Mouse (Mus musculus) heart, embryonic 12.5 days (tissue): ENCODE results near the gene Cntn4. TPM values are rescaled to one million over a fixed set of nuclear protein-coding genes. Genes with fewer than 3 reads are reported as not detected.

ENCODE experiments used
- ATAC-seq: fragments of 200-750 bp; cut with Nextera tagmentation; 2 replicates; pipeline ENCODE4 v1.8.0; 2017; ENCODE audit warnings: moderate TSS enrichment, moderate library complexity; ENCODE audit not compliant: insufficient number of reproducible peaks, low FRiP score
- H3K27ac ChIP-seq: fragments of 300-500 bp; sonication (generic); 2 replicates; pipeline ENCODE4 v1.5.1; 2016; ENCODE audit warnings: mild to moderate bottlenecking, moderate library complexity; ENCODE audit not compliant: poor library complexity, severe bottlenecking
- H3K27me3 ChIP-seq: fragments of 300-500 bp; sonication (generic); replicated peaks from 2 replicates; pipeline ENCODE4 v1.6.1; 2016; ENCODE audit warnings: mild to moderate bottlenecking, moderate library complexity
- H3K36me3 ChIP-seq: fragments of 300-500 bp; sonication (generic); 2 replicates; pipeline ENCODE4 v1.6.1; 2016; ENCODE audit warnings: mild to moderate bottlenecking, moderate library complexity
- H3K4me1 ChIP-seq: fragments of 300-500 bp; sonication (generic); replicated peaks from 2 replicates; pipeline ENCODE4 v1.6.1; 2016; ENCODE audit warnings: mild to moderate bottlenecking
- H3K4me2 ChIP-seq: fragments of 300-500 bp; sonication (generic); 2 replicates; pipeline ENCODE4 v1.6.1; 2016; ENCODE audit warnings: mild to moderate bottlenecking, moderate library complexity
- H3K4me3 ChIP-seq: fragments of 300-500 bp; sonication (generic); 2 replicates; pipeline ENCODE4 v1.5.1; 2016; ENCODE audit warnings: mild to moderate bottlenecking
- H3K9ac ChIP-seq: fragments of 300-500 bp; sonication (generic); 2 replicates; pipeline ENCODE4 v1.6.1; 2016; ENCODE audit warnings: mild to moderate bottlenecking, moderate library complexity
- H3K9me3 ChIP-seq: fragments of 300-500 bp; sonication (generic); replicated peaks from 2 replicates; pipeline ENCODE4 v1.6.1; 2016; ENCODE audit warnings: mild to moderate bottlenecking, moderate library complexity
- WGBS: fragments of 180-500 bp; shearing (Covaris S2); methylation state at CpG from one replicate; pipeline ENCODE4 v1.1.7; 2016; 5-methylcytosine and 5-hydroxymethylcytosine counted together
- polyA plus RNA-seq: library from polyadenylated mRNA; unstranded; fragments of >200 nt; fragmentation: Nextera tagmentation; extraction: Ambion mirVana; gene quantifications from 2 replicates; pipeline ENCODE4 v1.2.1, GENCODE M21; 2016

The Cntn4 gene
- polyA plus RNA-seq, 1 experiment from 2014 or later, result 1.9 TPM

GRCm38 (mm10) chr6:105788462-105788861, 111.0 kb downstream of the Cntn4 start:
- no peak overlapping the region for H3K9ac ChIP-seq
- no peaks in the 10 kb centered on the region for H3K9me3 ChIP-seq
- WGBS, result 84% methylated on average over 2 of the region's 2 CpGs
- H3K27ac ChIP-seq, result no peak overlapping the region
- ATAC-seq, result no peak
- no peaks in the 10 kb centered on the region for H3K27me3 ChIP-seq
- no peak overlapping the region for H3K4me2 ChIP-seq
- no peaks in the 10 kb centered on the region for H3K36me3 ChIP-seq
- no peak overlapping the region for H3K4me3 ChIP-seq
- no peaks in the 10 kb centered on the region for H3K4me1 ChIP-seq

DNA sequence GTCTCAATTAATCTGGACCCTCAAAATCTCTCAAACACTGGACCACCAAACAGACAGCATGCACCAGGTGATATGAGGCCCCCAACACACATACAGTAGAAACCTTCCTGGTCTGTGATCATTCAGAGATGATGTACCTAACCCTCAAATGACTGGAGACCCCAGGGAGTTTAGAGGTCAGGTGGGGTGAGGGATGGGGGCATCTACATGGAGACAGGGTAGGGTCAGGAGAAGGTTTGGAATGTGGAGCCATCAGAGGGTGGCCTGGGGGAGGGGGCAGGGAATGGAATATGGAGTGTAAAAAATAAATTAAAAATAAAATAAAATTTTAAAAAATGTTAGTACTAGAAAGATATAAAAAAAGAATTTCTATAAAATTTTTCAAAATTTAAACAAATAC, 157.6 kb downstream of the Cntn4 start:
- Histone ChIP-seq H3K4me2 (no peak overlapping the region), H3K27me3 (no peaks in the 10 kb centered on the region), H3K9ac (no peak overlapping the region), H3K4me3 (no peak overlapping the region), H3K4me1 (no peaks in the 10 kb centered on the region), H3K9me3 (no peaks in the 10 kb centered on the region), H3K36me3 (no peaks in the 10 kb centered on the region), H3K27ac (no peak overlapping the region)
- ATAC-seq, result no peak

- Histone ChIP-seq H3K4me2 (no peak overlapping the region), H3K9me3 (no peaks in the 10 kb centered on the region), H3K9ac (no peak overlapping the region), H3K27me3 (no peaks in the 10 kb centered on the region), H3K27ac (no peak overlapping the region), H3K4me1 (no peaks in the 10 kb centered on the region), H3K36me3 (no peaks in the 10 kb centered on the region), H3K4me3 (no peak overlapping the region)
- ATAC-seq, result no peak
- WGBS, result 50% methylated on average over 1 of the region's 1 CpGs
Observed at GRCm38 (mm10) chr6:105847296-105847695, 169.8 kb downstream of the Cntn4 start.

DNA sequence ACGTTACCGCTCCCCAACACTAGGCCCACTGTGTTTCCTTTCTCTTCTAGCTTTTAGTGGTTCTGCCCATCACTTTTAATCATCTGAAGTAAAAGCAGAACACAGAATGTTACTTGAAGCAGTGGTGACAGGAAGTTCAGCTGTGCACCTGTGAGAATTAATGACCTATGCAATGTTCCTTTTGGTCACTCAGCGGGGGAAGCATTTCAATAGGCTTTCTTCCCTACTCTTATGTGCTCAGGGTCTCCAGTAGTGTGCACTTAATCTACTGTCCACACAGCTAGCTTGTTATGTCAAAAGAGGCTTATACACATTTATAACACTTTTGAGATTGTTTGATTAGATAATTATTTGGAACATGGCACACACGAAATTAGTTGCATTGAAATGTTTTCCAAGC, 215.4 kb downstream of the Cntn4 start:
- Histone ChIP-seq H3K27ac (no peak overlapping the region), H3K4me1 (no peaks in the 10 kb centered on the region), H3K9ac (no peak overlapping the region), H3K36me3 (no peaks in the 10 kb centered on the region), H3K4me2 (no peak overlapping the region), H3K9me3 (no peaks in the 10 kb centered on the region), H3K4me3 (no peak overlapping the region), H3K27me3 (no peaks in the 10 kb centered on the region)
- ATAC-seq, result no peak
- WGBS, result 74% methylated on average over 4 of the region's 4 CpGs

- Histone ChIP-seq H3K4me3 (no peak overlapping the region), H3K27ac (no peak overlapping the region), H3K9ac (no peak overlapping the region), H3K9me3 (0 out of 2 replicates have a peak, but pooled peaks cover 3% of the 10 kb centered on the region), H3K27me3 (no peaks in the 10 kb centered on the region), H3K4me1 (no peaks in the 10 kb centered on the region), H3K36me3 (no peaks in the 10 kb centered on the region), H3K4me2 (no peak overlapping the region)
- WGBS, result 71% methylated on average over 1 of the region's 1 CpGs
- ATAC-seq, result no peak
Observed at GRCm38 (mm10) chr6:105938485-105938884, 261.0 kb downstream of the Cntn4 start.

DNA sequence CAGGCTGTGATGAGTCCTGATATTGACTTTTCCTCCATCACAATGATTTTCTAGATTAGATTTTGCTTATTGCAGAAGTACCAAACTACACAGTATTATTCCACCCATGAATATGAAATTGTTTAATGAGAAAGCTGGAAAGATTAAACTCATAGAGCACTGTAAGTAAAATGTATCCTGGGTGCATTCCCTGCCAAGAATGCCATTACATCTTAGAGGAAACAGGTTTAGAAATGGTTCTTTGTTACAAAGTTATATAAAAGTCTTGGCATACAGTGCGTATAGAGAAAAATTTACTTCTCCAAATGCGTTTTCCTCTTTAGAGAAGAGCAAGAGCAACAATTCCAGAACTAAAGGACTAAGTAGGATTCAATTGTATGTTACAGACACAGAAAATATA, 261.8 kb downstream of the Cntn4 start:
- WGBS, result 78% methylated on average over 2 of the region's 2 CpGs
- ATAC-seq, result no peak
- H3K4me1 ChIP-seq, result no peaks in the 10 kb centered on the region
- no peak overlapping the region for H3K4me3 ChIP-seq
- H3K9me3 ChIP-seq, result 0 out of 2 replicates have a peak, but pooled peaks cover 3% of the 10 kb centered on the region
- H3K9ac ChIP-seq, result no peak overlapping the region
- H3K27ac ChIP-seq, result no peak overlapping the region
- no peaks in the 10 kb centered on the region for H3K36me3 ChIP-seq
- no peak overlapping the region for H3K4me2 ChIP-seq
- no peaks in the 10 kb centered on the region for H3K27me3 ChIP-seq

DNA sequence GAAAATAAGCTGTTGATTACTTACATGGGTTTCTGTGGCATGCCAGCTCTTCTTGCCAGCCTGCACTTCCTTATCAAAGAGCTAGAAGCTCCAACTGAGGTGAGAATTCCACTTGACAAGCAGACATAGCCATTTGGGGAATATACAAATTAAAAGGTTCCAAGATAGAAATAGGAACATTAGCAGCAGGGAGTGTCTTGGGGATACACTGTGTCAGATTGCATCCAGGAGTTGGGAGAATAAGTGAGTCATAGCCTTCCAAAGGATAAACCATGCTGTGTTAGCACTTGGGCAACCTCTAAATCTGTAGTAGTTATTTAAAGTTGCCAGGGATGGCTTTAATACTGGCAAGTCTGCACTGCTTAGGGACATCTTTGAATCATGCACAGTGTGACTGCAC, 263.1 kb downstream of the Cntn4 start:
- H3K9me3 ChIP-seq, result 0 out of 2 replicates have a peak, but pooled peaks cover 3% of the 10 kb centered on the region
- H3K9ac ChIP-seq, result no peak overlapping the region
- H3K4me2 ChIP-seq, result no peak overlapping the region
- H3K4me1 ChIP-seq, result no peaks in the 10 kb centered on the region
- no peak overlapping the region for H3K27ac ChIP-seq
- no peaks in the 10 kb centered on the region for H3K36me3 ChIP-seq
- H3K27me3 ChIP-seq, result no peaks in the 10 kb centered on the region
- no peak for ATAC-seq
- H3K4me3 ChIP-seq, result no peak overlapping the region

- H3K27ac ChIP-seq, result no peak overlapping the region
- H3K4me3 ChIP-seq, result no peak overlapping the region
- no peaks in the 10 kb centered on the region for H3K9me3 ChIP-seq
- H3K36me3 ChIP-seq, result no peaks in the 10 kb centered on the region
- H3K27me3 ChIP-seq, result no peaks in the 10 kb centered on the region
- 77% methylated on average over 1 of the region's 1 CpGs for WGBS
- H3K4me2 ChIP-seq, result no peak overlapping the region
- ATAC-seq, result no peak
- H3K9ac ChIP-seq, result no peak overlapping the region
- H3K4me1 ChIP-seq, result no peaks in the 10 kb centered on the region
Observed at GRCm38 (mm10) chr6:105991492-105991891, 314.0 kb downstream of the Cntn4 start.

- 68% methylated on average over 5 of the region's 5 CpGs for WGBS
- no peak for ATAC-seq
- Histone ChIP-seq H3K9me3 (no peaks in the 10 kb centered on the region), H3K4me3 (no peak overlapping the region), H3K4me2 (no peak overlapping the region), H3K9ac (no peak overlapping the region), H3K27ac (no peak overlapping the region), H3K4me1 (no peaks in the 10 kb centered on the region), H3K27me3 (no peaks in the 10 kb centered on the region), H3K36me3 (no peaks in the 10 kb centered on the region)
Observed at GRCm38 (mm10) chr6:106013018-106013417, 335.6 kb downstream of the Cntn4 start.

DNA sequence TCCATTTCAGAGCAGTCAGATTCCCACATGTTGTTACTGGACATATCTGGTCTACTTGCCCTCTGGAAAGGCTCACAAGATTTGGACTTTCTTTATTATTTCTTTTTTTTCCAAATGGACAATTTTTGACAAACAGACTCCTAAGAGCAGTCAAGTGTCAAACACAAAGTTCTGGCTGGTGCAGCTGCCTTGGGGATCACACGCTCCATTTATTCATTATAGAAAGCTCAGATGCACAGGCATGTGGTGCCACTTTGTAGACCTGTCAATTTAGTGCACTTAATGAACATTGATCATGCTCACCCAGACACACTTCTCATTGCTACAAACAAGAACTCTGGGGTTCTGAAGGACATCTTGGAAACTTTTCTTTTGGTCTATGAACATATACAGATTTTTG, 337.7 kb downstream of the Cntn4 start:
- no peaks in the 10 kb centered on the region for H3K36me3 ChIP-seq
- no peak for ATAC-seq
- no peaks in the 10 kb centered on the region for H3K4me1 ChIP-seq
- H3K27me3 ChIP-seq, result no peaks in the 10 kb centered on the region
- H3K9ac ChIP-seq, result no peak overlapping the region
- H3K4me2 ChIP-seq, result no peak overlapping the region
- no peak overlapping the region for H3K4me3 ChIP-seq
- no peaks in the 10 kb centered on the region for H3K9me3 ChIP-seq
- 79% methylated on average over 1 of the region's 1 CpGs for WGBS
- H3K27ac ChIP-seq, result no peak overlapping the region

- Histone ChIP-seq H3K9ac (no peak overlapping the region), H3K4me3 (no peak overlapping the region), H3K4me2 (no peak overlapping the region), H3K4me1 (no peaks in the 10 kb centered on the region), H3K27me3 (no peaks in the 10 kb centered on the region), H3K27ac (no peak overlapping the region), H3K36me3 (no peaks in the 10 kb centered on the region), H3K9me3 (no peaks in the 10 kb centered on the region)
- WGBS, result 79% methylated on average over 2 of the region's 2 CpGs
- no peak for ATAC-seq
Observed at GRCm38 (mm10) chr6:106048878-106049277, 371.4 kb downstream of the Cntn4 start.

DNA sequence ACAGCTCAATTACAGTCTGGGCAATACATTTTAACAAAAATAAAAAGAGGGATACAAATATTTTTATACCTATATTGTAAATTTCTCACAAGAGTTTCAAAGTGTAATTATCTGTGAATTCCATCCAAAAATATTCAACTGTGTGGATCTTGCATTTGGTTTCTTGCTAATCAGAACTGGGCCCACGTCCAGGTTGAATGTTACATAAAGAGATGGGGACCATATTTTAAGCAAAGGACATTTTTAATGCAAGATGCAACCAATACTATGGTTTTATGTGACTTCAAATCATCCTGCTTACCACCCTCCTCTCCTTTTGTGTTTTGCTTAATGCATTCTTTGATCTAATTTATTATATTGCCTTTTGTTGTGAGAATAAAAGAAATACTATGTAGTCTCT, 378.7 kb downstream of the Cntn4 start:
- Histone ChIP-seq H3K4me3 (no peak overlapping the region), H3K36me3 (no peaks in the 10 kb centered on the region), H3K4me2 (no peak overlapping the region), H3K9me3 (no peaks in the 10 kb centered on the region), H3K9ac (no peak overlapping the region), H3K27ac (no peak overlapping the region), H3K4me1 (no peaks in the 10 kb centered on the region), H3K27me3 (no peaks in the 10 kb centered on the region)
- WGBS, result 63% methylated on average over 1 of the region's 1 CpGs
- ATAC-seq, result no peak
